ENCODE assay signal across 8 mouse cellular contexts in genomic region chr15:79777749-79778148, GRCm38 (mm10). TPM values are rescaled to one million over a fixed set of nuclear protein-coding genes. Genes with fewer than 3 reads are reported as not detected.
DNase-seq lines count a peak whose midpoint lies in the region; ATAC-seq and TF ChIP-seq lines count a peak whose summit lies in the region.

TSS of gene Dnal4 (minus strand) at chr15:79777849.

- ATAC-seq in limb, embryonic 15.5 days (ENCODE audit: insufficient number of reproducible peaks, low FRiP score, low TSS enrichment, low read depth): no peak

- H3K4me3 ChIP-seq in lung, adult 2 months (replicated peaks; ENCODE audit: extremely low read depth, low read depth, low read length): no peak within 1 kb of the TSS
- H3K4me3 ChIP-seq in cortical plate, adult 2 months (ENCODE audit: insufficient read depth, low read length): no peak within 1 kb of the TSS
- H3K4me3 ChIP-seq in limb, embryonic 15.5 days: no peak within 1 kb of the TSS

- DNase-seq in lung, adult 2 months: no peak
- DNase-seq in lung, postnatal 4 days: no peak
- DNase-seq in heart, postnatal 36 days: no peak
- no peak for DNase-seq in thymus, postnatal 10 days (ENCODE audit: low spot score in 2 of 2)
- DNase-seq in spleen, postnatal 36 days (ENCODE audit: low spot score in 2 of 2): no peak
- no peak for DNase-seq in Muller cell, postnatal 12 days (ENCODE audit: inconsistent ontology term)

- H3K27me3 ChIP-seq in limb, embryonic 15.5 days: no peaks in the 10 kb centered on the region

- no peak for TF ChIP-seq POLR2A in lung, adult 2 months (IDR thresholded peaks at IDR 0.05; ENCODE audit: borderline replicate concordance, extremely low read depth, low read depth, low read length)
- TF ChIP-seq POLR2A in cortical plate, adult 2 months (IDR thresholded peaks at IDR 0.05; ENCODE audit: extremely low read depth, insufficient read depth, low read length): no peak

- H3K36me3 ChIP-seq in limb, embryonic 15.5 days: no peaks in the 10 kb centered on the region

- intact Hi-C loops in heart, postnatal 36 days (cut with DNase I): no loop called here

- no peaks in the 10 kb centered on the region for H3K9me3 ChIP-seq in limb, embryonic 15.5 days

- H3K4me2 ChIP-seq in limb, embryonic 15.5 days: no peak within 1 kb of the TSS

- no peak within 1 kb of the TSS for H3K27ac ChIP-seq in cortical plate, adult 2 months (ENCODE audit: insufficient read depth, low read length)
- H3K27ac ChIP-seq in limb, embryonic 15.5 days: no peak within 1 kb of the TSS

- H3K9ac ChIP-seq in limb, embryonic 15.5 days: no peak within 1 kb of the TSS

- no peak for TF ChIP-seq CTCF in lung, adult 2 months (IDR thresholded peaks at IDR 0.05; ENCODE audit: insufficient read depth, low read length)
- TF ChIP-seq CTCF in cortical plate, adult 2 months (IDR thresholded peaks at IDR 0.05; ENCODE audit: extremely low read depth, insufficient read depth, low read length): no peak

- peaks cover 3% of the 10 kb centered on the region for H3K4me1 ChIP-seq in lung, adult 2 months (ENCODE audit: control insufficient read depth, insufficient read depth, low read length)
- H3K4me1 ChIP-seq in cortical plate, adult 2 months (ENCODE audit: control insufficient read depth, insufficient read depth, low read length): peaks cover 7% of the 10 kb centered on the region; the same call in 1 of the 2 replicates
- peaks cover 18% of the 10 kb centered on the region for H3K4me1 ChIP-seq in limb, embryonic 15.5 days

RNA-seq across cellular contexts. Expression of gene Dnal4, which starts in this region (rescaled TPM):
- polyA plus RNA-seq in lung, adult 2 months (2012; rRNA removed): 51.1 and 51.2 TPM in 2 replicates
- 71.5 and 72.4 TPM in 2 replicates for polyA plus RNA-seq in cortical plate, adult 2 months (2012; rRNA removed)
- total RNA-seq in heart, postnatal 36 days (2021): 10 to 100 TPM; 17.7 to 22.5 TPM
- polyA plus RNA-seq in limb, embryonic 15.5 days (2015; fragmentation: Nextera tagmentation; extraction: Ambion mirVana): 67.1 and 70.2 TPM in 2 replicates
